Comparison of ENCODE assay signal across 8 mouse cellular contexts in genomic region chrX:169685131-169685530, GRCm38 (mm10). TPM values are rescaled to one million over a fixed set of nuclear protein-coding genes. Genes with fewer than 3 reads are reported as not detected.
DNase-seq lines count a peak whose midpoint lies in the region; ATAC-seq lines count a peak whose summit lies in the region.

TSS of gene Mid1 (plus strand) at chrX:169685199.

- WGBS in forebrain, embryonic 11.5 days, result 19% methylated on average over 10 of the region's 10 CpGs
- WGBS in hindbrain, embryonic 13.5 days, result 24% methylated on average over 10 of the region's 10 CpGs
- 21% methylated on average over 10 of the region's 10 CpGs for WGBS in limb, embryonic 15.5 days

- no peaks in the 10 kb centered on the region for H3K9me3 ChIP-seq in forebrain, embryonic 11.5 days (ENCODE audit: control insufficient read depth, low read length)
- no peaks in the 10 kb centered on the region for H3K9me3 ChIP-seq in hindbrain, embryonic 13.5 days
- H3K9me3 ChIP-seq in limb, embryonic 15.5 days, result no peaks in the 10 kb centered on the region

- peak; percentile 62 for DNase-seq in 3T3-L1 (ENCODE audit: low read depth, low spot score)
- DNase-seq in R1 (ENCODE audit: low read depth, low spot score), result peak; percentile 2
- peak; percentile 49 for DNase-seq in forebrain, embryonic 11.5 days (ENCODE audit: low spot score)
- DNase-seq in neural tube, embryonic 10.5 days (ENCODE audit: extremely low spot score, low spot score), result peak; percentile 23
- DNase-seq in cerebellum, adult 8-10 months, result no peak

- H3K36me3 ChIP-seq in forebrain, embryonic 11.5 days (ENCODE audit: control insufficient read depth, insufficient read depth, low read length), result no peaks in the 10 kb centered on the region
- H3K36me3 ChIP-seq in hindbrain, embryonic 13.5 days, result no peaks in the 10 kb centered on the region
- H3K36me3 ChIP-seq in limb, embryonic 15.5 days, result no peaks in the 10 kb centered on the region

- peak within 1 kb of the TSS; percentile 44 for H3K9ac ChIP-seq in forebrain, embryonic 11.5 days (ENCODE audit: low read length)
- H3K9ac ChIP-seq in hindbrain, embryonic 13.5 days, result peak within 1 kb of the TSS; percentile 53
- H3K9ac ChIP-seq in limb, embryonic 15.5 days, result no peak within 1 kb of the TSS

- no peaks in the 10 kb centered on the region for H3K4me1 ChIP-seq in forebrain, embryonic 11.5 days (replicated peaks; ENCODE audit: control insufficient read depth, insufficient read depth, low read length)
- no peaks in the 10 kb centered on the region for H3K4me1 ChIP-seq in hindbrain, embryonic 13.5 days (replicated peaks)
- no peaks in the 10 kb centered on the region for H3K4me1 ChIP-seq in limb, embryonic 15.5 days

- peaks cover 12% of the 10 kb centered on the region for H3K27me3 ChIP-seq in forebrain, embryonic 11.5 days (ENCODE audit: control insufficient read depth, insufficient read depth, low read length)
- peaks cover 35% of the 10 kb centered on the region for H3K27me3 ChIP-seq in hindbrain, embryonic 13.5 days
- H3K27me3 ChIP-seq in limb, embryonic 15.5 days, result no peaks in the 10 kb centered on the region; the same call in 1 of the 2 replicates

- no peak within 1 kb of the TSS for H3K27ac ChIP-seq in forebrain, embryonic 11.5 days (ENCODE audit: low read depth, low read length)
- H3K27ac ChIP-seq in hindbrain, embryonic 13.5 days, result no peak within 1 kb of the TSS
- H3K27ac ChIP-seq in limb, embryonic 15.5 days, result no peak within 1 kb of the TSS

- H3K4me2 ChIP-seq in forebrain, embryonic 11.5 days (ENCODE audit: low read depth, low read length, severe bottlenecking), result peak within 1 kb of the TSS; percentile 38; the same call in 1 of the 2 replicates
- H3K4me2 ChIP-seq in hindbrain, embryonic 13.5 days, result peak within 1 kb of the TSS; percentile 47
- H3K4me2 ChIP-seq in limb, embryonic 15.5 days, result peak within 1 kb of the TSS; percentile 32

- H3K4me3 ChIP-seq in forebrain, embryonic 11.5 days (ENCODE audit: low read depth, low read length), result peak within 1 kb of the TSS; percentile 14
- peak within 1 kb of the TSS; percentile 24 for H3K4me3 ChIP-seq in hindbrain, embryonic 13.5 days
- peak within 1 kb of the TSS; percentile 36 for H3K4me3 ChIP-seq in limb, embryonic 15.5 days

- ATAC-seq in forebrain, embryonic 11.5 days (replicated peaks; ENCODE audit: low FRiP score), result no peak
- no peak for ATAC-seq in hindbrain, embryonic 13.5 days (ENCODE audit: low FRiP score)
- ATAC-seq in limb, embryonic 15.5 days (ENCODE audit: insufficient number of reproducible peaks, low FRiP score, low TSS enrichment, low read depth), result no peak
- ATAC-seq in monocyte, adult 5-6 weeks (replicated peaks; ENCODE audit: insufficient number of reproducible peaks, low FRiP score, low TSS enrichment, poor library complexity, severe bottlenecking), result no peak

RNA-seq across cellular contexts. Expression of gene Mid1, which starts in this region (rescaled TPM):
- 27.4 and 31.5 TPM in 2 replicates for polyA plus RNA-seq in forebrain, embryonic 11.5 days (2014; fragmentation: Nextera tagmentation; extraction: Ambion mirVana)
- polyA plus RNA-seq in hindbrain, embryonic 13.5 days (2015; fragmentation: Nextera tagmentation; extraction: Ambion mirVana), result 7.7 and 8.1 TPM in 2 replicates
- polyA plus RNA-seq in limb, embryonic 15.5 days (2015; fragmentation: Nextera tagmentation; extraction: Ambion mirVana), result 8.5 and 9.7 TPM in 2 replicates
- 1.7 to 8.0 TPM (median 3.6 TPM) in 3 replicates for total RNA-seq in monocyte, adult 5-6 weeks (2017)
